Mouse (Mus musculus) embryonic facial prominence, embryonic 14.5 days (tissue): ENCODE measurements at regions not wholly inside any gene's neighbourhood (a gene's known extent, or its start where the extent isn't known, plus 50 kb on each side); places are given as distances from the start of the nearest gene placed in this dataset.

ENCODE experiments used
- ATAC-seq: fragments of 200-750 bp; cut with Nextera tagmentation; 2 replicates; pipeline ENCODE4 v1.8.0; 2017; ENCODE audit warnings: low read depth, moderate number of reproducible peaks, moderate TSS enrichment
- DNase-seq: peaks from one replicate; pipeline ENCODE4 v3.0.0-alpha.2; 2015; ENCODE audit warnings: low spot score
- H3K27ac ChIP-seq: fragments of 300-500 bp; sonication (generic); replicated peaks from 2 replicates; pipeline ENCODE4 v1.5.1; 2014; ENCODE audit warnings: low read depth, mild to moderate bottlenecking, low read length, moderate library complexity
- H3K27me3 ChIP-seq: fragments of 300-500 bp; sonication (generic); replicated peaks from 2 replicates; pipeline ENCODE4 v1.6.1; 2014; ENCODE audit warnings: low read length; ENCODE audit not compliant: control insufficient read depth, insufficient read depth
- H3K36me3 ChIP-seq: fragments of 300-500 bp; sonication (generic); 2 replicates; pipeline ENCODE4 v1.6.1; 2014; ENCODE audit warnings: low read length, mixed read lengths; ENCODE audit not compliant: control insufficient read depth, insufficient read depth
- H3K4me1 ChIP-seq: fragments of 300-500 bp; sonication (generic); 2 replicates; pipeline ENCODE4 v1.6.1; 2014; ENCODE audit warnings: antibody characterized with exemption, low read length; ENCODE audit not compliant: control insufficient read depth, insufficient read depth
- H3K4me2 ChIP-seq: fragments of 300-500 bp; sonication (generic); 2 replicates; pipeline ENCODE4 v1.6.1; 2014; ENCODE audit warnings: low read depth, mild to moderate bottlenecking, low read length, moderate library complexity, mixed read lengths
- H3K4me3 ChIP-seq: fragments of 300-500 bp; sonication (generic); 2 replicates; pipeline ENCODE4 v1.5.1; 2014; ENCODE audit warnings: low read depth, mild to moderate bottlenecking, low read length
- H3K9ac ChIP-seq: fragments of 300-500 bp; sonication (generic); 2 replicates; pipeline ENCODE4 v1.6.1; 2014; ENCODE audit warnings: low read depth, mild to moderate bottlenecking, low read length, moderate library complexity, mixed read lengths
- H3K9me3 ChIP-seq: fragments of 300-500 bp; sonication (generic); 2 replicates; pipeline ENCODE4 v1.6.1; 2016; ENCODE audit warnings: low read length; ENCODE audit not compliant: control insufficient read depth
- whole genome bisulfite sequencing: fragments of 180-500 bp; shearing (Covaris S2); extraction: QIAGEN DNeasy Blood & Tissue Kit; methylation state at CpG from one replicate; pipeline ENCODE4 v1.1.7; 2014; 5-methylcytosine and 5-hydroxymethylcytosine counted together

DNA sequence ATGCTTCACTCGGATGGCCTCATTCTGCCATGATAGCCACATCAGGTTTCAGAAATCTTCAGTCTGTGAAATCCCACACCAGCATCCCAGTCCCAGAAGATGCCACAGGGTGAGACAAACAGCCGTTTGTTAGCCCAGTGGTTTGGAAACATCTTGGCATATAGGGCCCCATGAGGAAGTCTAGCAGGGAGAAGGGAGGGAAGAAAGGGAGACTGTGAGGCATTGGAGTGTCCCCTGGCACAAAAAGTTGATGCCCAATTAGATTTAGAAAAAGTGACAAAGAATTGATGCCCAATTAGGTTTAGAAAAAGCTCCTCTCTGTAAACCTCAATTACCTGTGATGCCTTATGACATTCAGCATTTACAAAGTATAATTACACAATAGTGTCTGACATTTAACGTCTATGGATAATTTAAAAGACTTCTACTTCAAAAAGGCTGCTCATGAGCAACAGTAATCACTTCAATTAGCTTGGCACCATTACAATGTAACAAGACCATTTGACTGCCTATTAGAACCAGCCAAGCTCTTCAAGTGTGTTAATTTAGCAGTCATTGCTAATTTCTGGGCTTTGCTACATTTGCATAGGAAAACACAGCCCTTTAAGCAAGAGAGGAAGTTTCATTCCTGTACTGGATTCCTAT lies 254.6 kb downstream of the Psat1 start:
- Histone ChIP-seq H3K9ac (no peak overlapping the region), H3K9me3 (no peaks in the 10 kb centered on the region), H3K4me2 (no peak overlapping the region), H3K27me3 (no peaks in the 10 kb centered on the region), H3K27ac (no peak overlapping the region), H3K4me3 (no peak overlapping the region), H3K4me1 (no peaks in the 10 kb centered on the region), H3K36me3 (no peaks in the 10 kb centered on the region)
- WGBS: 54% methylated on average over 3 of the region's 3 CpGs
- ATAC-seq: peak; percentile 33; the same call in 1 of the 2 replicates
- DNase-seq: peak; percentile 38

DNA sequence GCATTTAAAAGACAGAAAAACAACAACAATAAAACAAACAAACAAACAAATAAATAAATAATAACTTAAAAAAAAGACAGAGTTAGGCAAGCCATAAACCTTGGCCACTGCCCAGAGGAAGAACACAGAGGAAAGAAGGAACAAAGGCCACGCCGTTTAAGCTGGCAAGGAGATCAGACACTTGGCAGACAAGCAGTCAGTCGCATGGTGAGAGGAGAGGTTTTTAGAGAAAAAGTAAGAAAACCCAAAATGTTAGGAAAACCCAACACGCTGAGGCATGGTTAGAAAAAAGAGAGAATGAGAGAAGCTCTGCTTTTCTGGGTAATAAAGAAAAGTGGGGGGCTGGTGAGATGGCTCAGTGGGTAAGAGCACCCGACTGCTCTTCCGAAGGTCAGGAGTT lies 277.1 kb downstream of the Psat1 start:
- no peaks in the 10 kb centered on the region for H3K36me3 ChIP-seq
- no peaks in the 10 kb centered on the region for H3K27me3 ChIP-seq
- H3K9ac ChIP-seq: no peak overlapping the region
- no peaks in the 10 kb centered on the region for H3K9me3 ChIP-seq
- peak; percentile 8 for DNase-seq
- no peaks in the 10 kb centered on the region for H3K4me1 ChIP-seq
- no peak for ATAC-seq
- H3K27ac ChIP-seq: no peak overlapping the region
- no peak overlapping the region for H3K4me2 ChIP-seq
- 81% methylated on average over 6 of the region's 6 CpGs for WGBS
- no peak overlapping the region for H3K4me3 ChIP-seq

DNA sequence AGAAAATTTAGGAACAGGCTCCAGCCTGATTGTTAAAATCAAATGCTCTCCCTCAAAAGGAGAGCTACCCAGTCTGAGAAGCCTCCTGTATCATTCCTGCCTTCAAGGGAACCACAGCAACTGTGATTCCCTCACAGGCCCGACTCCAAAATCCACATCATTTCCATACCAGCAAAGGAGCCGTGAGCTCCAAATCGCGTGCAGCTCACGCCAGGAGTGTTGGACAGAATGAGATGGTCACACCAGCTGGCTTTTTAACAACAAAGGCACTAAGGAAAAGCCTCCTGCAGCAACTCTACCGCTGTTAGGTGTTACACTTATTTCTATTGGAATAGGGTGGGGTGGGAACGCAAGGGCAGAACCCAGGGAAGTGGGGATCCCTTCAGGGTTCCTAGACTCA lies 277.6 kb downstream of the Psat1 start:
- WGBS: 76% methylated on average over 7 of the region's 7 CpGs
- no peak overlapping the region for H3K27ac ChIP-seq

DNA sequence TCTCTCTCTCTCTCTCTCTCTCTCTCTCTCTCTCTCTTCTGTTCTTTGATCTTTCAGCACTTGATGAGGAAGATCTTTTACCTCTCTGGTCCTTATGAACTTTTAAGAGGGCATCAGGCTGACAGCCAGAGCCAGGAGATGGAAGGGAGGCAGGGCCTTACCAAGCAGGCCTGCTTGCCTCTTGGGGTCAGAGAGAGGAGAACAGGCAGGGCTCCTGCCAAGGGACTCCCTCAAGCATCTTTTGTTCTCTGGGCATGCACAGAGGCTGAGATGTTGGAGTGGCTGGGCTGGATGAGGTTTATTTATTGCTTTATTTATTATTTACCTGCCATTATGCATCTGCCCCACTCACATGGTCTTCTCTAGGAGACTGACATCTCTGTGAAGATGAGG lies 278.5 kb downstream of the Psat1 start:
- Histone ChIP-seq H3K36me3 (no peaks in the 10 kb centered on the region), H3K27me3 (no peaks in the 10 kb centered on the region), H3K9me3 (no peaks in the 10 kb centered on the region), H3K4me1 (no peaks in the 10 kb centered on the region), H3K9ac (no peak overlapping the region), H3K4me3 (no peak overlapping the region), H3K27ac (no peak overlapping the region; the same call in 1 of the 2 replicates), H3K4me2 (no peak overlapping the region)
- ATAC-seq: 0 out of 2 replicates have a peak, but pooled peaks have one; percentile 42
- DNase-seq: peak; percentile 6

More for the DNA sequence above, 277.6 kb downstream of the Psat1 start:
- Histone ChIP-seq H3K27me3 (no peaks in the 10 kb centered on the region), H3K9ac (no peak overlapping the region), H3K36me3 (no peaks in the 10 kb centered on the region), H3K4me2 (no peak overlapping the region), H3K9me3 (no peaks in the 10 kb centered on the region), H3K4me3 (no peak overlapping the region), H3K4me1 (no peaks in the 10 kb centered on the region)
- ATAC-seq (no peak), DNase-seq (no peak)

DNA sequence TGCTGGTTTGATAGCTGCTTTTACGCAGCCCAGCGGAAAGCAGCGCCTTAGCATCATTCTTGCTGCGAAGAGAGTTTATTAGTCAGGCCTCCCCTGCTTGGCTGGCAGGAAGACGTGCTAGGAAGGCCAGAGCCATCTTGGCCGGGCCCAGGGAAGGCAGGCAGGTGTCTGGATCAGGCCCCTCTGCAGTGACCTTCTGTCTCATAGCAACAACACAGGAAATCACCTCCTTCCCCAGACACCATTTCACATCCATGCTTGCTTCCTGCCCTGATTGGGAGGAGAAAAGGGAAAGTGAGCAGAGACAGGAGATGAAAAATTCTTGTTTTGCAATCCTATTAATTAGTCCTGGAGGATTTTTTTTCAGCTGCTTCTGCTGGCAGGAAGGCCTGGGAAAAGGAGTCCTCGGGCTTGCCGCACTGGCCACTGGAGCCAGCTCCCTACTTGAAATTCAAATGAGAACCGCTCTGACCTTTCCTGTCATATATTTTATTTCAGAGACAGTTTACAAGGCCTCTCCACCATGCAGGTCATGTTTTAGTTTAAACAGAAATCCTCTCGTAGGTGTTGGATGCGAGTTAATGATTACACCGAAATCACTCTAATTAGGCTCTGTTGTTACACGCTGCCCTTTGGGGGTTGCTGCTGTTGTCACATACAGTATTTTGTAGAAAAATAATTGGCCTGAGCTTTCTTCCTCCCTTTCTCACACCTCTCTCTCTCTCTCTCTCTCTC lies 279.1 kb downstream of the Psat1 start:
- DNase-seq (peak; percentile 30), ATAC-seq (peak; percentile 68; the same call in 1 of the 2 replicates)
- 54% methylated on average over 13 of the region's 13 CpGs for WGBS
- no peak overlapping the region for H3K4me2 ChIP-seq
- H3K9ac ChIP-seq: no peak overlapping the region
- H3K4me3 ChIP-seq: no peak overlapping the region
- H3K27me3 ChIP-seq: no peaks in the 10 kb centered on the region
- H3K36me3 ChIP-seq: no peaks in the 10 kb centered on the region
- no peaks in the 10 kb centered on the region for H3K4me1 ChIP-seq
- H3K9me3 ChIP-seq: no peaks in the 10 kb centered on the region
- no peak overlapping the region; the same call in 1 of the 2 replicates for H3K27ac ChIP-seq

DNA sequence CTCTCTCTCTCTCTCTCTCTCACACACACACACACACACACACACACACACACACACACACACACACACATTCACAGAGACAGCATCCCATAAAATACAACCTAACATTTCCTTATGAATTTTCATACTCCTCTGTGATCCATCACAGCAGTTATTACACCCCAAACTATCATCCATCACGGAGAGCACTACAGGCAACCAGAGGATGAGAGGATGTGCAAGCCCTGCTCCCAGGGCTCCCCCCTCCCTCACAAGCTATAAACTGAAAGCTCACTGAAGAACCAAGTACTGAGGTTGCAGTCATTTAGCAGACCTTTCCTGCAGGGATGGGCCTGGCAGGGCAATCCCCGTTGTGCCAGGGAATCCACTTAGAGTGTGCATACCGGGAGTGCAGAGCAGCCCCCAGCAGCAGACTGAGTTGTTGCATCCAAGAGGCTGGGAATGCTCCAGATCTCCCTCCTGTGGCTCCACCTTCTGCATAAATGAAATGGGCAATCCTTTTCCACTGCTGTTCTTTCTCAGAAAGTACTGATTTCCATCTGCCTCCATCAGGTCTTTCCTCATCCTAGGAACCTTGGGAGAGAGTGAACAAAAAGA lies 283.4 kb downstream of the Psat1 start:
- DNase-seq (no peak), ATAC-seq (no peak)
- 43% methylated on average over 3 of the region's 3 CpGs for WGBS
- no peaks in the 10 kb centered on the region for H3K9me3 ChIP-seq
- H3K27me3 ChIP-seq: no peaks in the 10 kb centered on the region
- H3K4me2 ChIP-seq: no peak overlapping the region
- no peaks in the 10 kb centered on the region for H3K4me1 ChIP-seq
- no peaks in the 10 kb centered on the region for H3K36me3 ChIP-seq
- H3K9ac ChIP-seq: no peak overlapping the region
- H3K27ac ChIP-seq: no peak overlapping the region
- H3K4me3 ChIP-seq: no peak overlapping the region

DNA sequence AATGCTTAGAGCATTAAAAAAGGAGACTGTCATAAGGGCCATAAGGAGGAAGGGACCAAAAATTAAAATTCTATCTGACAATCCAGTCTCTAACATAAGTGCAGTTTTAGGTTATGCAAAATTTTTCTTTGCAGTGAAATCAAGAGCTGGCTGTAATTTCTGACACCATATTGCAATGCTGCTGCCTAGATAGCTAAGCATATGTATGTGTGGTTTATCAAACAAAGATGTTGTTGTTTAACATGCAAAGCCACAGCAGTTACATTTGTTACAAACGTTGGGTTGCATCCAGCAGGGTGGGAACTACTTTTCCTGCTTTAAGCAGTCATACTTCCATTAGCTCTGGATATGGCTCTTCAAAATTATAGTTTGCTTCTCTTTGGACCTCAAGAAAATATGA lies 288.5 kb downstream of the Psat1 start:
- 45% methylated on average over 1 of the region's 1 CpGs for WGBS
- H3K27me3 ChIP-seq: no peaks in the 10 kb centered on the region
- H3K4me3 ChIP-seq: no peak overlapping the region
- DNase-seq (peak; percentile 17), ATAC-seq (no peak)
- no peak overlapping the region for H3K9ac ChIP-seq
- no peak overlapping the region for H3K4me2 ChIP-seq
- H3K36me3 ChIP-seq: no peaks in the 10 kb centered on the region
- H3K27ac ChIP-seq: no peak overlapping the region
- H3K4me1 ChIP-seq: no peaks in the 10 kb centered on the region
- H3K9me3 ChIP-seq: no peaks in the 10 kb centered on the region

DNA sequence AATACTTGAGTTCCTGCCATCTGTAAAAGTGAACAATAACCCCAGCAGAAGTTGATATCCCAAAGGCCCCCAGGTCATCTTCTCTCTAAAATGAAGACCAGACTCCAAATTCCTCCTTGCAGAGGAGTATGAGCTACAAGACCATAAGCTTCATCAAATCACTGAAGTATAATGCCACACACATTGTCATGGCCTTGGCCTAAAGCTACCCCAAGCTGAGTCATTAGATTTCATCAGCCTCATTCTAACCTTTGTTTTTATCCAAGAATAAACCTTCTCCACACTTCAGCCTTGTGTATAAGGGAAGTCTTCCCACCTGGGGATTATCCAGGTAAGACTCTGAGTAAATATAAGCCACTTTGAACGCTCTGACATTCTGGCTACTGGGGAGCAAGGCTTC lies 289.3 kb downstream of the Psat1 start:
- no peak overlapping the region for H3K27ac ChIP-seq
- no peak overlapping the region for H3K9ac ChIP-seq
- H3K27me3 ChIP-seq: no peaks in the 10 kb centered on the region
- no peak overlapping the region for H3K4me2 ChIP-seq
- ATAC-seq: no peak
- no peaks in the 10 kb centered on the region for H3K4me1 ChIP-seq
- no peak for DNase-seq
- H3K36me3 ChIP-seq: no peaks in the 10 kb centered on the region
- H3K9me3 ChIP-seq: no peaks in the 10 kb centered on the region
- 82% methylated on average over 1 of the region's 1 CpGs for WGBS
- H3K4me3 ChIP-seq: no peak overlapping the region
